Mouse (Mus musculus): ENCODE measurements around the gene Lrch1. TPM values are rescaled to one million over a fixed set of nuclear protein-coding genes. Genes with fewer than 3 reads are reported as not detected.

Lrch1 gene
- polyA plus RNA-seq, 1 experiment from 2014 or later = 13.0 TPM

DNA sequence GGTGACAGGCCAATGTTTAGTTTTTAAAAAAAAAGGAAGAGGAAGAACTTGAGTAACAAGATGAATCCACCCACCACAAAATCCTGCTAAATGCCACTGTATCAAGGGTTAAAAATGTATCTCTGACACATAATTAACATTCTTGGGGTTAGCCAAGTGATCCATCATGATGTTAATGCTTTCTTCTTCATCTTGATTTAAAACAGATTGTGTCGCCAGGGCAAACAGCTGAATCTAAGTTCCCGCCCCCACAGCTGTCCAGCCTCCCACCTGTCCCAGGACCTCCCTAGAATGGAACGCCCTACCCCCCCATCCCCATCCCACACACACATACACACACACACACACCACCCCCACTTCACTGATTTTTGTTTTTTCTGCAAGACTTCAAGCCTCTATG, 64.9 kb downstream of the Lrch1 start:
- TF ChIP-seq CTCF (IDR thresholded peaks at IDR 0.05) = no peak
- in situ Hi-C loops (cut with MboI; ENCODE audit: low pct_unique_long_range_greater_than_20kb) = loop anchor here (5.0 kb wide), 1 partner anchor 65 kb away; the partner anchor contains the start of gene Lrch1
- ChIA-PET CTCF (interaction anchor here (1.7 kb wide), 1 partner anchor 14 kb away, joined by 4 read pairs; no protein-coding TSS in a partner anchor), POLR2A (no interaction called here)
- DNase-seq (ENCODE audit: low read depth, low spot score) (no peak), ATAC-seq (no peak)
- H3K27me3 ChIP-seq = no peaks in the 10 kb centered on the region

DNA sequence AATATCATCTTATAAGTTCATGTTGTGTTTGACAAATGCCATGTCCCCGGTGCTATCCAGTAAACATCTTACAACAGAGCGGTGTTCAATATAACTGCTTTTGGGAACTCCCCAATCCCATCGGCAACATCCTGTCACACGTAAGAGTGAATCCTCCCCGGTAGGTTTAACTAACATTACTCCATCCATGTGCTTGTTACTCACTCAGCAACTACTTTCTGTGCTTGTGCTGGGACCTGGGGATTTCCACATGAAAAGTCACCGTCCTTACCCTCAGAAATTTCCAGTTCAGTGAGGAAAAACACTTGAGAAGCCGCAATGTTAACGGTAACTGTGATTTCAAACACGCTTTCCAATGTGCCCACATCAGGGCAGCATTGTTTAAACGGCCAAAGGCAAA, 66.8 kb downstream of the Lrch1 start:
- in situ Hi-C loops (cut with MboI; ENCODE audit: low pct_unique_long_range_greater_than_20kb) = loop anchor here (5.0 kb wide), 1 partner anchor 66 kb away; the partner anchor contains the start of gene Lrch1
- no peak for DNase-seq (ENCODE audit: low read depth, low spot score)
- H3K27me3 ChIP-seq = no peaks in the 10 kb centered on the region
- POLR2A ChIA-PET = no interaction called here
- CTCF ChIA-PET = no interaction called here
- no peak for ATAC-seq
- TF ChIP-seq CTCF (IDR thresholded peaks at IDR 0.05) = no peak

DNA sequence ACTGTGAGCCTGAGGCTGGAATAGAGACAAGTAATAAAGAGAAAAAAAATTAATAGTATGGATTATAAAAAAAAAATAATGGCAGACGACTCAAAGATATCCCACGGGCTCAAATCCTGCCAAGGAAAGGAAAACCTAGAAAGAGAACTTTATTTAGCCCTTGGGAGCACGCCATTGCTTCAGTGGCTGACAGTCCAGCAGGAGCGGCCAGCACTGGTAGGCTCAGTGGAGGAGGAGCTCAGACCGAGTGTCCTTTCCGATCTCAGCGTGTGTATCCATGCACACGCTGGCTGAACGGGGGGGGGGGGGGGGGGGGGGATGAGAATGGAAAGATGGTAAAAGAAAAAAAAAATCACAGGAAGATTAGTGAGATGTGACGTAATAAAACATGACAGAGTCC, 68.2 kb downstream of the Lrch1 start:
- H3K27me3 ChIP-seq = no peaks in the 10 kb centered on the region
- no peak for TF ChIP-seq CTCF (IDR thresholded peaks at IDR 0.05)
- ATAC-seq (no peak), DNase-seq (ENCODE audit: low read depth, low spot score) (no peak)
- ChIA-PET CTCF (interaction anchor here (0.7 kb wide), 1 partner anchor 57 kb away, joined by 3 read pairs; no protein-coding TSS in a partner anchor), POLR2A (interaction anchor here (0.6 kb wide), 1 partner anchor 902 kb away, joined by 3 read pairs; no protein-coding TSS in a partner anchor)
- in situ Hi-C loops (cut with MboI; ENCODE audit: low pct_unique_long_range_greater_than_20kb) = loop anchor here (5.0 kb wide), 1 partner anchor 38 kb away; no protein-coding TSS in a partner anchor

DNA sequence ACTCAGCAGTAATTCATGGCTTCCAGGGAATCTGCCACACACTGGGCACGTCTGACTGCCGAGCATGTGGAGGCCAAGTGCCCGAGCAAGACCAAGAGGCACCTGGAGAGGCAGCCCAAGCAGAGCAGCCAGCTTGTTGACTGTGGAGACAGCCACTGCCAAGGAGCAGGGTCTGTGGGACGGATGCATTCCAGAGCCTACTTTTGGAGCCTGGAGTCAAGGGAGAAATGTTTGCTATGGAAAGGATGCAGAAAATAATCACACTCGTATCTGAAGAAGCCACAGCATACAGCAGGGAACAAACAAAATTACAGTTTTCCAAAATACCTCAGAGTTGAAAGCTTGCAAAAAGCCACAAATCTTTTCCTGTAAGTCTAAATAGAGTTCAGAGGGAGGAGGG, 70.4 kb downstream of the Lrch1 start:
- peak; percentile 65 for ATAC-seq
- H3K27me3 ChIP-seq = no peaks in the 10 kb centered on the region
- TF ChIP-seq CTCF (IDR thresholded peaks at IDR 0.05) = no peak
- POLR2A ChIA-PET = interaction anchor here (0.8 to 0.9 kb wide), 2 partner anchors 9 to 29 kb away, joined by 4 read pairs; no protein-coding TSS in a partner anchor
- no peak for DNase-seq (ENCODE audit: low read depth, low spot score)
- in situ Hi-C loops (cut with MboI; ENCODE audit: low pct_unique_long_range_greater_than_20kb) = loop anchor here (5.0 kb wide), 1 partner anchor 40 kb away; no protein-coding TSS in a partner anchor
- CTCF ChIA-PET = interaction anchor here (1.0 kb wide), 1 partner anchor 54 kb away, joined by 3 read pairs; no protein-coding TSS in a partner anchor

DNA sequence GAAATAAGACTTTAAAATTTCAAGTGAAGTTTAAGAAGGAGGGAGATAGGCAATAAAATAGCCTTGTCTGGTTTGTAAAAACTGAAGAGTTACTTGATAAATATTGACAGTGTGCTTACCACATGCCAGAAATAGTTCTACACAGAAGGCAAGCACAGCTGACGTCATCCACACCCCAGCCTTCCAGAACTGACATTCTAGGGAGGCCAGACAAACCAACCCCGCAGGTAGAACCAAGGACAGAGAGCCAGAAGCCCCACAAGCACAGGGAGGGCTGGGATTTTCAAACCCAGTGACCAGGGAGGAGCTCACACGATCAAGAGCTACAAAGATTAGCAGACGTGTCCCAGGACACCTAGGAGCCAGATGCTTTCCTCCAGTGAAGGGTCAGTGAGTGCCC, 76.5 kb downstream of the Lrch1 start:
- POLR2A ChIA-PET = no interaction called here
- TF ChIP-seq CTCF (IDR thresholded peaks at IDR 0.05) = no peak
- DNase-seq (ENCODE audit: low read depth, low spot score) (no peak), ATAC-seq (no peak)
- in situ Hi-C loops (cut with MboI; ENCODE audit: low pct_unique_long_range_greater_than_20kb) = no loop called here
- CTCF ChIA-PET = no interaction called here
- H3K27me3 ChIP-seq = no peaks in the 10 kb centered on the region

DNA sequence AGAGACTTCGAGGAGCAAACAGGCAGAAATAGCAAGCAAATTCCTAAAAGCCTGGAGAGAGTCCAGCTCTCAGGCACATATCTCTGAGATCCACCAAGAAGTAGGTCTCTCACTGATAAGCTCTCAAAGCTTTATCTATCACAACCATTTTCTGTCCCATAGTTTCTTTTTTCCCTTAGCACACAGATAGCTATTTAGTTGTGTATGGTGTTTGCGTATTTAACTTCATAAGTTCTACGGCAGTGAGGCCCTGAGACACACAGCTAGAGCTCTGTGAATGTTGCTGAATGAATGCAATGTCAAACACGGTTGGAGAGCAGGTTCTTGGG, 78.8 kb downstream of the Lrch1 start:
- in situ Hi-C loops (cut with MboI; ENCODE audit: low pct_unique_long_range_greater_than_20kb) = no loop called here
- ChIA-PET CTCF (interaction anchor here (0.9 to 1.2 kb wide), 2 partner anchors 11 to 14 kb away, joined by 3 to 4 read pairs; no protein-coding TSS in a partner anchor), POLR2A (interaction anchor here (1.5 kb wide), 1 partner anchor 9 kb away, joined by 4 read pairs; no protein-coding TSS in a partner anchor)
- DNase-seq (ENCODE audit: low read depth, low spot score) (no peak), ATAC-seq (no peak)
- TF ChIP-seq CTCF (IDR thresholded peaks at IDR 0.05) = no peak
- no peaks in the 10 kb centered on the region for H3K27me3 ChIP-seq

DNA sequence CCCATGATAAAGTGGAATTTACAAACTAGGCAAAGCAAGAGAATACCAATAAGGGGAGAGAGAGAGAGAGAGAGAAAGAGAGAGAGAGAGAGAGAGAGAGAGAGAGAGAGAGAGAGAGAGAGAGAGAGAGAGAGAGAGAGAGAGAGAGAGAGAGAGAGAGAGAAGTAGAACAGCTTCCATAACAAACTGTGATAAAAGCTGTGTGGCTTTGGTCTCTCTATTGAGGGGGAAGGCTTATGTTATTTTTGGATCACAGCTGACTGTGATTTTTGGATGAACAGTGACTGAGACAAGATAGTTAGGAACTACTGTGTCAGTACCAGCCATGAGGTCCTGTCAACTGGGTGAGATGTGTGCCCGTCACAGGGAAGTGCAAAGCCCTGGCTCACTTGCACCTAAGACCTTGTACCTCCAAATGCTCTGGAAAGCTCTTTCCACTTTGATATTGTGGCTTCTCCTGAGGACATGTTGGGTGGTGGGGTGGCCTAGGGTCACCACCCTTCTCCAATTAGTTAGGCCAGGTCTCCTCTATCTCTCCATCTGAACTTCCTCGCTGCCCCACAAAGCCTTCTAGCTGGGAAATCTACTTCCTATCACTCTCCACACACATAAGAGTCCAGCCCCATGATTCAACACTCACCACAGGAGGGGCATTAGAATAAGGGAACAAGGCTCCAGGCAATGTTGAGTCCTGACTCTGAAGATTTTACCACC, 79.3 kb downstream of the Lrch1 start:
- CTCF ChIA-PET = interaction anchor here (0.9 to 1.2 kb wide), 2 partner anchors 11 to 15 kb away, joined by 3 to 4 read pairs; no protein-coding TSS in a partner anchor

DNA sequence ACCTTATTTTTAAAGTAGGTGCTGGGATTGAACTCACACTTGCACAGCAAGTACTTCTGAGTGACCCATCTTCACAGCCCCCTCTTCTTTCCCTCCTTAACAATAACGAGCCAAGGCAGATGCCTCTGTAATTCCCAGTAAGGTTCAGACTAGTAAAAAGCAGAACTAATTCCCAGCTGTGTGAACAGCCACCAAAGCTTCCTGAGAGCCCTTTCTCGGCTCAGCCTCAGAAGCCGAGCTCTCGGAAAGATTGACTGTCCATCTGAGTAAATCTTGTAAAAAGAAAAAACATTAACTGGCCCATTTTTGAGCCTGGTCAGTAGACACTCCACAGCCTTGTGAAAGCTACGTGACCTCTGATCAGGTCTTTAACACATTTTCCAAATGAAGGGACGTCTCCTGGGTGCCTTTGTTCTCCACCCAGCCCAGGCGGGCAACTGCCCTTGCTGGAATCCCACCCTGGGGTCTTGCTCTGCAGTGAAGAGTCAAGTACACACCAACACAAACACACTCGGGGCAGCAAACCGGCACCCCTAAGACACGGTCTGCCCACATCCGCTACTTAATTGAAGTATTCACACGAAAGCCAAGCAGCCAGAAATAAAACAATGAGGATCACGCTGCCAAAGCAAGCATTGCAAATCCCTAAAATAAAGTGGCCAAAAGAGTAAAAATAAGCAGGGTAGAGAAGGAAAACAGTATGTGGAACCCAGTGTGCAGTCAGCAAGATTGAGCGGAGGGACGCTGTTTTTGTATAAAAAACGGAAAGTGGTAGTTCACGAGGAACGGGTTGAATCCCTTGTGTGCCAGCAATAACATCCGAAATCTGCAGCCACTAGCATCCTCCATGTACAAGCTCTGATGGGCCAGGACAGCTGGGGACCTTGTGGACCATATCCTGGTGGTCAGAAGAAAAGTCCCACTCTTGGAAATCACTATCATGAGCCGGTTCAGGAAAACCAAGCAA, 80.3 kb downstream of the Lrch1 start:
- TF ChIP-seq CTCF (IDR thresholded peaks at IDR 0.05) = no peak
- in situ Hi-C loops (cut with MboI; ENCODE audit: low pct_unique_long_range_greater_than_20kb) = no loop called here
- H3K27me3 ChIP-seq = no peaks in the 10 kb centered on the region
- CTCF ChIA-PET = no interaction called here
- DNase-seq (ENCODE audit: low read depth, low spot score) (no peak), ATAC-seq (no peak)
- POLR2A ChIA-PET = interaction anchor here (0.6 to 1.5 kb wide), 3 partner anchors 10 to 71 kb away, joined by 3 to 4 read pairs (median 4); no protein-coding TSS in a partner anchor

More for the DNA sequence above, 79.3 kb downstream of the Lrch1 start:
- TF ChIP-seq CTCF (IDR thresholded peaks at IDR 0.05) = no peak
- no peaks in the 10 kb centered on the region for H3K27me3 ChIP-seq
- DNase-seq (ENCODE audit: low read depth, low spot score) (no peak), ATAC-seq (no peak)
- POLR2A ChIA-PET = interaction anchor here (1.5 kb wide), 1 partner anchor 9 kb away, joined by 4 read pairs; no protein-coding TSS in a partner anchor
- in situ Hi-C loops (cut with MboI; ENCODE audit: low pct_unique_long_range_greater_than_20kb) = no loop called here

DNA sequence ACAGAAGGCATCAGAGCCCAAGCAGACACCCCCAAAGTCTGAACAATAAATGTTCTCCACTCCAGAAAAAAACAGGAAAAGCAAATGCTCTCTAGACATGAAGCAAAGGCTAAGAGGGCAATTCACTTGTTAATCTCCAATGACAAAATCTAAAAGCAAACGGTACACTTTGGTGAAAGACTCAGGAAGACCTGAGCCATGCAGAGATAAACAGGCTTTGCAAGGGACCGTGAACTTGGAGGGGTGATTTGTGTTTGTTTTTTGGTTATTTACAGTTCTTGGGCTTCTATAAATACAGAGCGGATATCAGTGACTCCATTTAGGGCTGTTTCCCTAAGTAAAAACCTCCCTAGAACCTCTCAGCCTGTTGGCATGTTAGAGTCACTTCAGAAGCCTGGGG, 81.9 kb downstream of the Lrch1 start:
- H3K27me3 ChIP-seq = no peaks in the 10 kb centered on the region
- DNase-seq (ENCODE audit: low read depth, low spot score) = no peak
- in situ Hi-C loops (cut with MboI; ENCODE audit: low pct_unique_long_range_greater_than_20kb) = no loop called here
- ChIA-PET POLR2A (no interaction called here), CTCF (no interaction called here)
- no peak for ATAC-seq
- no peak for TF ChIP-seq CTCF (IDR thresholded peaks at IDR 0.05)

DNA sequence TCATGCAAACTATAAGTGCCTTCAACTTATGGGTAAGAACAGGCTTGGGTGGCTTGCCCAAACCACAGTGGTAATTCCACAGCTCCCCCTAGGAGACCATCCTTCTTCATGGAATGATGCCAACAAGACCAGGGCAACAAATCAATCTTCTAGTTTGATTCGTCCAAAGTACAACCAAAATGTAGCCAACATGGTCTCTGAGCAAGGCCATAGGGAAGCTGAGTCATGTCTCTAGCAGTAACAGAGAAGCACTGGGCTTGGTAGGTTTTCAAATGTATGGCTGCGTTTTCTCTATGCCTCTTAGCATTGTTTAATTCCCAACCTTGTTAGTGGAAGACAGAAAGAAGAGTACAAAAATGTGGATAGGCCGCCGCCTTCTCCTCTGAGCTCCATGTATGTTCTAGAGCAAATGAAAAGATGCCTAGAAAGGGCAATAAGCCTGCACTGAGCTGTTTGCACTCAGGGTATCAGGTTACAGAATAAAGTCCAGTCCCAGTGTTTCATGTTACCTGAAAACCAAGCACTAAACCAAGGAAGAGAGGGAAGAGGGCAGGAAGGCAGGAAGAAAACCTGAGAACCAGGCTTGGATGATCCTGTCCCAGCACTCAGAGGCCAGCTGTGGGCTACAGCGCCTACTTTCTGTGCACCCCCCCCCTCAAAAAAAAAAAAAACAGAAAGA, 82.7 kb downstream of the Lrch1 start:
- no peak for DNase-seq (ENCODE audit: low read depth, low spot score)
- no peaks in the 10 kb centered on the region for H3K27me3 ChIP-seq
- ATAC-seq = no peak
- ChIA-PET POLR2A (no interaction called here), CTCF (interaction anchor here (1.0 kb wide), 1 partner anchor 10 kb away, joined by 3 read pairs; no protein-coding TSS in a partner anchor)
- TF ChIP-seq CTCF (IDR thresholded peaks at IDR 0.05) = no peak
- in situ Hi-C loops (cut with MboI; ENCODE audit: low pct_unique_long_range_greater_than_20kb) = no loop called here

Data from Patski (cell line).